Mouse (Mus musculus): ENCODE measurements around the gene Gbp10. TPM values are rescaled to one million over a fixed set of nuclear protein-coding genes. Genes with fewer than 3 reads are reported as not detected.
"Not testable (repeated sequence)": the region's sequence is repeated elsewhere in the genome, so short reads cannot be mapped to it uniquely, and the experiment has no call there.

The Gbp10 gene
- polyA plus RNA-seq, 1 experiment from 2014 or later: not detected

DNA sequence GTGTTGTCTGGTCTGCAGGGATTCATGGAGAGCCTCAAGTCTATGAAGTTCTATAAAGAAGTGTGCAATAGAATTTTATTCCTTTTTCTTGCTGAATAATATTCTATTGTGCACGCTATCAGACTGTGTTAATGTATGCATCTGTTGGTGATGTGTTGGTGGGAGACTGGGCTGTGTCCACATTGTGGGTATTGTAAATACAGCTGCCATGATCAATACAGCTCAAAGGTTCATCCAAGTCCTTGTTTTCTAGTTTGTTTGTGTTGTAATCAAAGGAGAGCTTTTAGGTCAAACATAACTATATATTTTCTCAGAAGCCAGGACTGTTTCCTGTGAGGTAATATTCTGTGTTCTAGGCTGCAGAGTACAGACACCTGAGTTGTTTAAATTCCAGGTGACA lies 40.2 kb downstream of the Gbp10 start:
- WGBS (ENCODE audit: insufficient replicate concordance): 82% methylated on average over 1 of the region's 1 CpGs
- H3K27me3 ChIP-seq (ENCODE audit: control insufficient read depth, insufficient read depth, low read length): not testable (repeated sequence)

DNA sequence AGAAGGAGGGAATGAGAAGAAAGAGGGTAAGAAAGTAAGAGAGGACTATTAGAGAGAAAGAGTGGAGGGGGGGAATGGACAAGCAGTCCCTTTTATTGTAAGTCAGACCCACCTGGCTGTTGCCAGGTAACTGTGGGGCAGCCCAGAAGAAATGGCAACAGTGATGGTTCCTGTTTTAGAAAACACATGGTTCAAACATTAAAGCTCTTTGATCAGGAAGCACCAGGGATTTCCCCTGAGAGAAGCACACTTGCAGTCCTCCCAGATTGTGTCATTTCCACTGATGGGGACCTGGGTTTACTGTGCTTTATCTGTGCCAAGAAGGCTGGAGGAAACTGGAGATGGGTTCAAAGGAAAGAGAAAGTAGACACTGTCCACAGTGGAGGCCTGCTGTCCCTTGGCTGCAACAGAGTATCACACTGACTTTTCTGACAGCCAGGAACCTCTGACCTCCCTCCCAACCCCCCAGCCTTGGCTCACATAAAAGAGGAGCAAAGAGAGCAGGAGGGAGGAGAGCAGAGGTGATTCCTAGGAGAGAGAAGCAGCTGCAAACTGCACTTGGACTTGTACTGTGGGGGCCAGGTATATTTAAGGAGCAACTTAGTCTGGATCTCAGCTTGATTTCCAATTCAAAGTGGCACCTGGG lies 41.3 kb downstream of the Gbp10 start:
- not testable (repeated sequence) for ATAC-seq (replicated peaks; ENCODE audit: insufficient number of reproducible peaks, low FRiP score, low TSS enrichment); H3K9ac ChIP-seq (ENCODE audit: low read depth, low read length); H3K27ac ChIP-seq (ENCODE audit: low read depth, low read length)

More for the DNA sequence above, 40.2 kb downstream of the Gbp10 start:
- H3K4me3 ChIP-seq (ENCODE audit: low read depth, low read length); H3K9ac ChIP-seq (ENCODE audit: low read depth, low read length); H3K4me2 ChIP-seq; H3K4me1 ChIP-seq (ENCODE audit: control insufficient read depth, insufficient read depth, low read length); H3K27ac ChIP-seq (ENCODE audit: low read depth, low read length); H3K9me3 ChIP-seq (replicated peaks; ENCODE audit: control insufficient read depth, low read length); ATAC-seq (replicated peaks; ENCODE audit: insufficient number of reproducible peaks, low FRiP score, low TSS enrichment); H3K36me3 ChIP-seq (ENCODE audit: control insufficient read depth, insufficient read depth, low read length): not testable (repeated sequence)

DNA sequence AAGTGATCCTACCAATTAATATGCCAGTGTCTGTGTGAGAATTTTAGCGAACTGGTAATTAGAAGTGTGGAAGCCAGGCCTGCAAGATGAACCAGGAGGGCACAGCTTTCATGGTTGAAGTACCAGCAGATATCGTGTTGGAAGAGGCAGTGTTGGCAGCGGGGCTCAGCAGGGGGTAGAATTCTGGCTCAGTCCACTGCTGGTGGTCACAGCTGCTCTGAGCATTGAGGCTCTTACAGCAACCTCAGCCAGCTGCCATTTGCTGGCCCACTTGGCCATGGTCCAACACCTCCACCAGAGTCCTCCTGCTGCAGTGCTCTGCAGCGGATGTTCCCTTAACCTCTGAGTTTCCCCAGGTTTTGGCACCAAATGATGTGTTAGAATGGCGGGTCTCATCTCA lies 43.0 kb downstream of the Gbp10 start:
- not testable (repeated sequence) for ATAC-seq (replicated peaks; ENCODE audit: insufficient number of reproducible peaks, low FRiP score, low TSS enrichment); H3K36me3 ChIP-seq (ENCODE audit: control insufficient read depth, insufficient read depth, low read length); H3K4me2 ChIP-seq; H3K4me3 ChIP-seq (ENCODE audit: low read depth, low read length); H3K27me3 ChIP-seq (ENCODE audit: control insufficient read depth, insufficient read depth, low read length); H3K9me3 ChIP-seq (replicated peaks; ENCODE audit: control insufficient read depth, low read length); H3K27ac ChIP-seq (ENCODE audit: low read depth, low read length); H3K4me1 ChIP-seq (ENCODE audit: control insufficient read depth, insufficient read depth, low read length); H3K9ac ChIP-seq (ENCODE audit: low read depth, low read length)
- WGBS (ENCODE audit: insufficient replicate concordance): 78% methylated on average over 5 of the region's 5 CpGs

More for the DNA sequence above, 41.3 kb downstream of the Gbp10 start:
- H3K36me3 ChIP-seq (ENCODE audit: control insufficient read depth, insufficient read depth, low read length); H3K27me3 ChIP-seq (ENCODE audit: control insufficient read depth, insufficient read depth, low read length); H3K4me3 ChIP-seq (ENCODE audit: low read depth, low read length); H3K4me1 ChIP-seq (ENCODE audit: control insufficient read depth, insufficient read depth, low read length); H3K4me2 ChIP-seq; H3K9me3 ChIP-seq (replicated peaks; ENCODE audit: control insufficient read depth, low read length): not testable (repeated sequence)

DNA sequence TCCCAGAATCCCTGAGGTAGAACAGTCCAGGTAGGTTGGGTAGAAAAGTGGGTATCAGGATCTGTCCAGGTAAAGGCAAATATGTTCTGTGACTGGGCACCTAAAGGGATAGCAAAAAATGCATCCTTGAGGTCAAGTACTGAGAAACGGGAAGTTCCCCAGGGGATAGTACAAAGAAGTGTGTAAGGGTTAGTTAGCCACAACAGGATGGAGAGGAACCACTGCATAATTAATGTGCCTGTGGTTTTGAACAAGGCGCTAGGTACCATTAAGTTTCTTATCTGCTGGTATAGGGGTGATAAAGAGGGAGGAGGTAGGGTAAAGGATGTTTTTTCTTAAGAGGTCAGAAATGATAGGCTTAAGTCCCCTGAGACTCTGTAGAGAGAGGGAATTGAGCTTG lies 46.8 kb downstream of the Gbp10 start:
- 75% methylated on average over 2 of the region's 2 CpGs for WGBS (ENCODE audit: insufficient replicate concordance)
- not testable (repeated sequence) for ATAC-seq (replicated peaks; ENCODE audit: insufficient number of reproducible peaks, low FRiP score, low TSS enrichment); H3K27ac ChIP-seq (ENCODE audit: low read depth, low read length); H3K4me1 ChIP-seq (ENCODE audit: control insufficient read depth, insufficient read depth, low read length); H3K4me3 ChIP-seq (ENCODE audit: low read depth, low read length); H3K9ac ChIP-seq (ENCODE audit: low read depth, low read length); H3K9me3 ChIP-seq (replicated peaks; ENCODE audit: control insufficient read depth, low read length); H3K27me3 ChIP-seq (ENCODE audit: control insufficient read depth, insufficient read depth, low read length); H3K36me3 ChIP-seq (ENCODE audit: control insufficient read depth, insufficient read depth, low read length); H3K4me2 ChIP-seq

DNA sequence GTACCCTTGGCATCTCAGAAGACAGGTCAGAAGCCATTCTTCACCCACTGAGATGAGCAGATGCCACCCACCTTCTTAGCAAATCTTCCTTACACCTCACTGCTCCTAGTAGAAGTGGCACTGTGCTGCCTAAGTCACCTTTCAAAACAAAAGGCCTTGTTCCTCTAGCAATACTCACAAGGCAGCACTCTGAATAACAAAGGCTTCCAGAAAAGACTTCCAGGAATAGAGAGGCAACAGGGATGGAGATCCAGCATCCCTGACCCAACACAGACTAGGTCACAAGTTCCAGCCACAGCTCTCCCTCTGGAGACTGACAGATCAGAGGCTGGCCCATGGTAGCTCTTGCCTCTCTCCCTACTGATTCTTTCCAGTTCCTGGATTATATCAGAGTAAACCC lies 57.9 kb downstream of the Gbp10 start:
- no peak overlapping the region for H3K9ac ChIP-seq (ENCODE audit: low read depth, low read length)
- no peaks in the 10 kb centered on the region for H3K27me3 ChIP-seq (ENCODE audit: control insufficient read depth, insufficient read depth, low read length)

More for the DNA sequence above, 57.9 kb downstream of the Gbp10 start:
- no peak for ATAC-seq (replicated peaks; ENCODE audit: insufficient number of reproducible peaks, low FRiP score, low TSS enrichment)
- no peaks in the 10 kb centered on the region for H3K9me3 ChIP-seq (replicated peaks; ENCODE audit: control insufficient read depth, low read length)
- no peak overlapping the region for H3K4me3 ChIP-seq (ENCODE audit: low read depth, low read length)
- no peaks in the 10 kb centered on the region for H3K4me1 ChIP-seq (ENCODE audit: control insufficient read depth, insufficient read depth, low read length)
- H3K4me2 ChIP-seq: no peak overlapping the region
- no peaks in the 10 kb centered on the region for H3K36me3 ChIP-seq (ENCODE audit: control insufficient read depth, insufficient read depth, low read length)
- H3K27ac ChIP-seq (ENCODE audit: low read depth, low read length): no peak overlapping the region

Other genes with a start within 250 kb of the Gbp10 start
- 3.4 and 3.9 TPM in 2 replicates for gene Gbp9, start 100.0 kb downstream of the Gbp10 start, polyA plus RNA-seq (2014; fragmentation: Nextera tagmentation; extraction: Ambion mirVana)
- 0.93 and 1.6 TPM in 2 replicates for gene Gbp8, start 100.0 kb downstream of the Gbp10 start, polyA plus RNA-seq (2014; fragmentation: Nextera tagmentation; extraction: Ambion mirVana)
- gene Gbp4, start 99.9 kb downstream of the Gbp10 start, polyA plus RNA-seq (2014; fragmentation: Nextera tagmentation; extraction: Ambion mirVana): 4.4 and 7.6 TPM in 2 replicates
- gene Gm43302, start 54.2 kb upstream of the Gbp10 start, polyA plus RNA-seq (2014; fragmentation: Nextera tagmentation; extraction: Ambion mirVana): not detected in 2 replicates
- 2.3 and 2.8 TPM in 2 replicates for gene Gbp6, start 54.2 kb upstream of the Gbp10 start, polyA plus RNA-seq (2014; fragmentation: Nextera tagmentation; extraction: Ambion mirVana)
- 6.2 and 8.0 TPM in 2 replicates for gene Lrrc8b, start 176.2 kb upstream of the Gbp10 start, polyA plus RNA-seq (2014; fragmentation: Nextera tagmentation; extraction: Ambion mirVana)